Mouse (Mus musculus): ENCODE results near the gene Mr1. TPM values are rescaled to one million over a fixed set of nuclear protein-coding genes. Genes with fewer than 3 reads are reported as not detected.

The Mr1 gene
- polyA plus RNA-seq, 1 experiment from 2014 or later, result 5.9 TPM

GRCm38 (mm10) chr1:155158970-155159484 is 12.4 kb upstream of the Mr1 start:
- WGBS, result under 1% methylated on average over 46 of the region's 46 CpGs
- peak overlapping the region; percentile 85 for H3K27ac ChIP-seq
- peaks cover 4% of the 10 kb centered on the region; the same call in 1 of the 2 replicates for H3K4me1 ChIP-seq (replicated peaks)
- H3K4me3 ChIP-seq (replicated peaks), result peak overlapping the region; percentile 95
- H3K9ac ChIP-seq, result peak overlapping the region; percentile 72
- H3K27me3 ChIP-seq (replicated peaks), result no peaks in the 10 kb centered on the region
- H3K36me3 ChIP-seq, result no peaks in the 10 kb centered on the region
- H3K9me3 ChIP-seq, result no peaks in the 10 kb centered on the region
- peak overlapping the region; percentile 77 for H3K4me2 ChIP-seq (replicated peaks)
- ATAC-seq, result peak; percentile 67

DNA sequence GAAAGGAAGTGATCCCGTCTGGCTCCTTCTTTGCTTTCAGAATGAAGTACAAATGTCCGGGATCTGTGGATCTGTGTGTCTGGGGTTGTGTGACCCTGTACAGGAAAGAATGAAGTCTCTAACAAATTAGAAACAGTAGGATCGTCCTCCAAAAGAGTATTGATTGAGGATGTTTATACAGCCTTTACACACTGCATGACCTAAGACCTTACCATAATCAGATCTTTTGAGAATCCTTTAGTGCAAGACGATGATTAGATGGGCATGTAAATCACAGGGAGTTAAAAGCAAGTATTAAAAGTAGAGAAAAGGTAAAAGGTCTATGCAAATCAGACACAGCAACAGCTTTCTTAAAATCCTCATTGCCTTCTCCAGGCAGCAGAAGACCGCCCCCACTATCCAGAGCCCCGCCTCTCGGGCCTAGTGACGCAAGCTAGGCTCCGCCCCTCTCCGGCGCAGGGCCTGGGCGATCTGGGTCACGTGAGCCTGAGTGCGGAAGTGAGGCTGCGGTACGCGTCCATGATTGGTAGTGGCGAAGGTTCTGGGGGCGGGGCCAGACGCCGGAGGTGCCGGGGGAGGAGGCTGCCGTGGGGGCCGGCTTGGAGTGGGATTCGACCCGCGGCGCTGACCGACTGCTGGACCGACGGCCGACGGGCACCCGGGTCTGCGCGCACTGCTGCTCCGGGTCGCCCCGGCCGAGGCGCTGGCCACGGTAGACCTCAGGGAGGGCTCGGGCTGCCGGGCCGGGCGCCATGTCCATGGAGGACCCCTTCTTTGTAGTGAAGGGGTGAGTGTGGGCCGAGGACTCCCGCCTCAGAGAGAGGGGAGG is 11.7 kb upstream of the Mr1 start, which contains the start of gene Stx6:
Stx6 (plus strand) TSS at position 575 of the 829 bp plus-strand sequence.
- Histone ChIP-seq H3K4me2 (replicated peaks) (peak within 1 kb of the TSS; percentile 77), H3K4me1 (replicated peaks) (peaks cover under 1% of the 10 kb centered on the region; the same call in 1 of the 2 replicates), H3K36me3 (no peaks in the 10 kb centered on the region), H3K4me3 (replicated peaks) (peak within 1 kb of the TSS; percentile 95), H3K27me3 (replicated peaks) (no peaks in the 10 kb centered on the region), H3K9ac (peak within 1 kb of the TSS; percentile 72), H3K27ac (peak within 1 kb of the TSS; percentile 85), H3K9me3 (no peaks in the 10 kb centered on the region)
- 1% methylated on average over 48 of the region's 48 CpGs for WGBS
- ATAC-seq, result peak; percentile 100

DNA sequence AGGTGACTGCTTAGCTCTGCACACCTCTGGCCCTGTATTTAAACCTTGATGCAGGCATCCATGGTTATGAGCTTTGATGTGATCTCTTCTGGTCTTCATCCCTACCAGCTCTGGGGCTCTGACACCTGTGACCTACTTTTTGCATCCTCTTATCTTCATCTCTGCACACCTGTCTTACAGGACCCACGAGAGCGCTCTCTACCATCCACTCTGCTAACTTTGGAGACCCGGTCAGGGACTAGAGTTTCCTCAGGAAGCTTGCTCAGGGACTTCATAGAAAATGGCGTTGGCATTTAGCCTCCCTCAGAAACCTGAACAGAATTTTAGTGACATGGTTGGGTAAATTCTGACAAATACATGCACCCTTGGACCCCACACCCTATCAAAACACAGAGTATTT is 7.3 kb upstream of the Mr1 start:
- H3K36me3 ChIP-seq, result no peaks in the 10 kb centered on the region
- H3K9ac ChIP-seq, result no peak overlapping the region
- no peak overlapping the region for H3K4me2 ChIP-seq (replicated peaks)
- 68% methylated on average over 4 of the region's 4 CpGs for WGBS
- no peak overlapping the region for H3K27ac ChIP-seq
- H3K4me1 ChIP-seq (replicated peaks), result no peaks in the 10 kb centered on the region; the same call in 1 of the 2 replicates
- ATAC-seq, result no peak
- no peaks in the 10 kb centered on the region for H3K27me3 ChIP-seq (replicated peaks)
- no peaks in the 10 kb centered on the region for H3K9me3 ChIP-seq
- no peak overlapping the region for H3K4me3 ChIP-seq (replicated peaks)

- Histone ChIP-seq H3K4me3 (replicated peaks) (no peak overlapping the region), H3K4me1 (replicated peaks) (0 out of 2 replicates have a peak, but pooled peaks cover 2% of the 10 kb centered on the region), H3K4me2 (replicated peaks) (no peak overlapping the region), H3K9me3 (no peaks in the 10 kb centered on the region), H3K9ac (no peak overlapping the region), H3K36me3 (no peaks in the 10 kb centered on the region), H3K27ac (no peak overlapping the region), H3K27me3 (replicated peaks) (no peaks in the 10 kb centered on the region)
- 85% methylated on average over 5 of the region's 5 CpGs for WGBS
- no peak for ATAC-seq
Observed at GRCm38 (mm10) chr1:155150821-155151220, 4.2 kb upstream of the Mr1 start.

DNA sequence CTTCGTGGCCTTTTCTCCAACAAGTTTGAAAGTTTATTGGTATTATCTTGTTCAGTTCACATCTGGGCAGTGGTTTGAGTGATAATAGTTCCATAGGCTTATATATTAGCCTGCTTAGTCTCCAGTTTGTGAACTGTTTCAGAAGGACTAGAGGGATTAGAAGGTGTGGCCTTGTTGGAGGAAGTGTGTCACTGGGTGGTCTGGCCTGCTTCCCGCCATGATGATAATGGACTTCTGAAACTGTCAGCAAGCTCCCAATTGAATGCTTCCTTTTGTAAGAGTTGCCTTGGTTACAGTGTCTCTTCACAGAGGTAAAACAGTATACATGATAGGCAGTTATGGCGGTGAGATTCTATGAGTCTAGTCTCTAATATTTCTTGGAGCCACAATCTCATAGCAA is 2.8 kb upstream of the Mr1 start:
- 0 out of 2 replicates have a peak, but pooled peaks cover 2% of the 10 kb centered on the region for H3K4me1 ChIP-seq (replicated peaks)
- H3K4me2 ChIP-seq (replicated peaks), result no peak overlapping the region
- WGBS, result 92% methylated on average over 3 of the region's 3 CpGs
- H3K36me3 ChIP-seq, result no peaks in the 10 kb centered on the region
- H3K27ac ChIP-seq, result no peak overlapping the region
- no peak overlapping the region for H3K4me3 ChIP-seq (replicated peaks)
- ATAC-seq, result no peak
- no peaks in the 10 kb centered on the region for H3K27me3 ChIP-seq (replicated peaks)
- no peak overlapping the region for H3K9ac ChIP-seq
- H3K9me3 ChIP-seq, result no peaks in the 10 kb centered on the region

DNA sequence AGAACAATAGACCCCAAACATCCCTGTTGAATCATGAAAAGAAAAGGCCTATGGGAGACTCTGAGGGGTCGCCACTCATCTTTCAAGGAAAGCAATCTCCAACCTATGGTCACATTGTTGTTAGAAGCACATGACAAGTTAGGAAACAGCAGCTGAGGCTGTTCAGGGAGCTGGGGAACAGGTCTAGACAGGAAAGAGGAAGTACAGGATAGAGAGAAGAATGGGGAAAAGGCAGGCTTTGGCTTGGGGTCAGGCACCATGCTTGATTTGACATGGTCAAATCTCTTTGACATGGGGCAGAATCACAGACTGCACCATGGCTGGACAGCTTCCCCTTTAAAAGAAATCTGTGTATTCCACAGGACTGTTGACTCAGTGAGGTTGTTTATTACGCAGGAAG is 614 bp upstream of the Mr1 start:
- 0 out of 2 replicates have a peak, but pooled peaks cover 2% of the 10 kb centered on the region for H3K4me1 ChIP-seq (replicated peaks)
- WGBS, result 89% methylated on average over 2 of the region's 2 CpGs

DNA sequence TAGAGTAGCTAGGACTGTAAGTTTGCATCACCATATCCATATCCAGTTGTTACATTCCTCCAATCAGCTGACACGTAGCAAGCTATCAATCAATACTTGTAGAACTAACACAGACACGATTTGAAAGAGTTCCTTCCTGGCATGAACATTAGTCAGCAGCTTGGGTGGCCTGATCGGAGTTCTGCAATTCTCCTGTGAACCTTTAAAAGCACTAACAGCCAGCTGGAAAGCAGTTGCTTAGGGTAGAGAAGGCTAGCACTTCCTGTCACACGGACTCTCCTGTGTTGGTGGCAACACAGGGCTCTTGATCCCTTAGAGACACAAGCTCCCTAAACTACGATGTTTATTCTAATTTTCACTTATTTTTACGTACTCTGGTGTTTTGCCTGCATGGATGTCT is 994 bp downstream of the Mr1 start:
- no peaks in the 10 kb centered on the region for H3K27me3 ChIP-seq (replicated peaks)
- peak overlapping the region; percentile 38 for H3K4me3 ChIP-seq (replicated peaks)
- H3K36me3 ChIP-seq, result no peaks in the 10 kb centered on the region
- H3K4me2 ChIP-seq (replicated peaks), result peak overlapping the region; percentile 61
- ATAC-seq, result no peak
- 0 out of 2 replicates have a peak, but pooled peaks cover 2% of the 10 kb centered on the region for H3K4me1 ChIP-seq (replicated peaks)
- H3K27ac ChIP-seq, result peak overlapping the region; percentile 54
- no peak overlapping the region for H3K9ac ChIP-seq
- H3K9me3 ChIP-seq, result no peaks in the 10 kb centered on the region
- 32% methylated on average over 6 of the region's 6 CpGs for WGBS

More for the DNA sequence above, 614 bp upstream of the Mr1 start:
- Histone ChIP-seq H3K27me3 (replicated peaks) (no peaks in the 10 kb centered on the region), H3K4me2 (replicated peaks) (no peak overlapping the region), H3K27ac (no peak overlapping the region), H3K9ac (no peak overlapping the region), H3K4me3 (replicated peaks) (no peak overlapping the region), H3K9me3 (no peaks in the 10 kb centered on the region), H3K36me3 (no peaks in the 10 kb centered on the region)
- ATAC-seq, result no peak

GRCm38 (mm10) chr1:155140076-155140475 is 6.5 kb downstream of the Mr1 start:
- no peaks in the 10 kb centered on the region for H3K36me3 ChIP-seq
- WGBS, result 72% methylated on average over 2 of the region's 2 CpGs
- H3K4me1 ChIP-seq (replicated peaks), result no peaks in the 10 kb centered on the region
- H3K4me3 ChIP-seq (replicated peaks), result no peak overlapping the region
- no peaks in the 10 kb centered on the region for H3K9me3 ChIP-seq
- no peak overlapping the region for H3K9ac ChIP-seq
- no peak overlapping the region for H3K27ac ChIP-seq
- 0 out of 2 replicates have a peak, but pooled peaks have one; percentile 20 for ATAC-seq
- no peak overlapping the region for H3K4me2 ChIP-seq (replicated peaks)
- H3K27me3 ChIP-seq (replicated peaks), result no peaks in the 10 kb centered on the region

GRCm38 (mm10) chr1:155138795-155139194 is 7.8 kb downstream of the Mr1 start:
- Histone ChIP-seq H3K27me3 (replicated peaks) (no peaks in the 10 kb centered on the region), H3K27ac (no peak overlapping the region), H3K9ac (no peak overlapping the region), H3K4me3 (replicated peaks) (no peak overlapping the region), H3K9me3 (no peaks in the 10 kb centered on the region), H3K4me2 (replicated peaks) (no peak overlapping the region), H3K4me1 (replicated peaks) (0 out of 2 replicates have a peak, but pooled peaks cover 2% of the 10 kb centered on the region), H3K36me3 (no peaks in the 10 kb centered on the region)
- peak; percentile 58 for ATAC-seq
- 83% methylated on average over 7 of the region's 7 CpGs for WGBS

DNA sequence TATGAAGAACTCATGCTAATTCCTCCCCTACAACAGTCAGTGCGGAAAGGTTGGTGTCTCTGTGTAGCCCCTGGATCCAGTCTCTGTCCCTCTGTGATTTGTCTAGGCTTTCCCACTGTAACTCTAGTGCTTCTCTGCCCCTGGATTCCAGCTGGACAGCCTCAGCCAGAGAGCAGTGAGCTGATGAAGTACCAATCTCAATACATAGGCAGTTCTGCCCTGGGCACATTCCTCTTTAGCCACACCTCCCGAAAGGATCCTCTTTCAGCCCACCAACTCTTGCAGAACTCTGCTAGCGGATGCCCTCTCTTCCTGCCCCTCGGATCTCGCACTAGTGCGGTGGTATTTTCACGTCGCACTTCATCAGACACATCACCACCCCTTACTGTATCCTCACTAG is 11.7 kb downstream of the Mr1 start:
- Histone ChIP-seq H3K27me3 (replicated peaks) (no peaks in the 10 kb centered on the region), H3K4me3 (replicated peaks) (no peak overlapping the region), H3K4me2 (replicated peaks) (no peak overlapping the region), H3K4me1 (replicated peaks) (0 out of 2 replicates have a peak, but pooled peaks cover 2% of the 10 kb centered on the region), H3K27ac (no peak overlapping the region), H3K9ac (no peak overlapping the region), H3K9me3 (no peaks in the 10 kb centered on the region), H3K36me3 (no peaks in the 10 kb centered on the region)
- 45% methylated on average over 8 of the region's 8 CpGs for WGBS
- no peak for ATAC-seq

DNA sequence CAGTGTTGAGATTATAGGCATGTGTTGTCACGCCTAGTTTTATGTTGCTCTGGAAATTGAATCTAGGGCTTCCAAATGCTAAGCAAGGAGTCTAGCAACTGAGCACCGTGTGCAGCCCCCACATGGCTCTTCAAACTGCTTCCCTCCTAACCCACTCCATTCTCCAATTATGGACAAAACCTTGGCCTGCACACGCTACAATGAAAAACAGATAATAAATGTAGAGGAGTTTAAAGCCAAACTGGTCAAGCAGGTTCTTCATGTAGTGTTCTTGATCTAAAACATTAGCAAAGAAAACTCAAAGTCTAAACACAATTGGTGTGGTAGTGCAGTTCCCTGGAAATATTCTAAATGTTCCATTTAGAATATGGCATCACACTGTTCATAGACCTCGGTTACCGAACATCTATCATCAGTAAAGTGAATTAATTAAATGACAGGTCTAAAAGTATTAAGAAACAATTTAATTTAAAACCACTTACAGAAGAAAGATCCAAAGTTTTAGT is 19.1 kb downstream of the Mr1 start:
- no peaks in the 10 kb centered on the region for H3K27me3 ChIP-seq (replicated peaks)
- H3K4me2 ChIP-seq (replicated peaks), result no peak overlapping the region
- H3K9me3 ChIP-seq, result no peaks in the 10 kb centered on the region
- ATAC-seq, result peak; percentile 65; the same call in 1 of the 2 replicates
- H3K4me1 ChIP-seq (replicated peaks), result no peaks in the 10 kb centered on the region; the same call in 1 of the 2 replicates
- no peak overlapping the region for H3K4me3 ChIP-seq (replicated peaks)
- H3K27ac ChIP-seq, result no peak overlapping the region; the same call in 1 of the 2 replicates
- 76% methylated on average over 5 of the region's 5 CpGs for WGBS
- H3K36me3 ChIP-seq, result no peaks in the 10 kb centered on the region
- H3K9ac ChIP-seq, result no peak overlapping the region

GRCm38 (mm10) chr1:155126716-155127115 is 19.9 kb downstream of the Mr1 start:
- Histone ChIP-seq H3K4me3 (replicated peaks) (no peak overlapping the region), H3K9ac (no peak overlapping the region), H3K4me2 (replicated peaks) (no peak overlapping the region), H3K9me3 (no peaks in the 10 kb centered on the region), H3K27me3 (replicated peaks) (no peaks in the 10 kb centered on the region), H3K36me3 (no peaks in the 10 kb centered on the region), H3K27ac (no peak overlapping the region), H3K4me1 (replicated peaks) (no peaks in the 10 kb centered on the region; the same call in 1 of the 2 replicates)
- WGBS, result 70% methylated on average over 5 of the region's 5 CpGs
- ATAC-seq, result no peak

Measured in intestine, embryonic 15.5 days (tissue).